Mouse (Mus musculus) adrenal gland, adult 2 months (tissue): ENCODE results near the gene Dnah5. TPM values are rescaled to one million over a fixed set of nuclear protein-coding genes. Genes with fewer than 3 reads are reported as not detected.
A peak's percentile ranks its signal among the peaks of the same experiment; 100 is the strongest.
"Not testable (repeated sequence)": the region's sequence is repeated elsewhere in the genome, so short reads cannot be mapped to it uniquely, and the experiment has no call there.

Experiments used
- DNase-seq: peaks from one replicate; pipeline ENCODE4 v3.0.0; 2021
- polyA plus RNA-seq: library from polyadenylated mRNA; depleted of rRNA; stranded (reverse); fragments of >200 nt; gene quantifications from 2 replicates; pipeline ENCODE4 v1.2.3, GENCODE M21; 2012
- total RNA-seq, 2 experiments: library from RNA; stranded (reverse); gene quantifications; 2 replicates each; pipeline ENCODE4 v1.2.3; 2021

The Dnah5 gene
- total and polyA plus RNA-seq, 3 experiments: 0.01 to 0.12 (median 0.03) TPM

DNA sequence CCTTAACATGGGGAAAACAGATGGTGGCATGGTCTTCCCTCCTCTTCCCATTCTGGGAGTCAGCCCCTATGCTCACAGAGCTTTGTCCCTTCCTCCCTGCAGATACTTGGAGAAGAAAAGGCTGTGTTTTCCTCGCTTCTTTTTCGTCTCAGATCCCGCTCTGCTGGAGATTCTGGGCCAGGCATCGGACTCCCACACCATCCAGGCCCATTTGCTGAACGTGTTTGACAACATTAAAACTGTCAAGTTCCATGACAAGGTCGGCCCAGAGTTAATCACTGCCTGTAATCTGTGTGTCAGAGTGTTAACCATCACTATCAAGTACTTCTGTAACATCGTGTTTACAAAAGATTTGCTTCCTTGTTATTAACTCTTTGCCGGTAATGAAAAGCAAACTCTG, 103.6 kb downstream of the Dnah5 start:
- no peak for DNase-seq

- no peak for DNase-seq
Observed at GRCm38 (mm10) chr15:28307884-28308283, 104.3 kb downstream of the Dnah5 start.

DNA sequence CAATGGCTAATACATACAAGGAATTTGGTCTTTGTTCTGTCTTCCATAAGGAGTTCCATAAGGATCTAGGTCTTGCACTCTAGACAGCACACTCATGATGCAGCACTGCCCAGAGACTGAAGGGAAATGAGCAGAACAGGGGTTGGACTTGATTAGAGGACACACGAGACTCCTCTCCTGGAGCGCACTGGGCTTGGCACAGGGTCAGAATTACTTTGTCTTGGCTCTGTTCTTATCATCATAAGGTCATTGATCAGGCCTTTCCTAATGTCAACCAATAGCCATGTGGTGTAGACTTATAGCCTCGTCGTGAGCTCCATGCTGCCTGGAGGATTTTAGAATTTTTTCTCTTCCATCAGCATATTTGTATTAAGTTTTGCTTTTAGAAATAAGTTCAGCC, 107.0 kb downstream of the Dnah5 start:
- DNase-seq: no peak

DNA sequence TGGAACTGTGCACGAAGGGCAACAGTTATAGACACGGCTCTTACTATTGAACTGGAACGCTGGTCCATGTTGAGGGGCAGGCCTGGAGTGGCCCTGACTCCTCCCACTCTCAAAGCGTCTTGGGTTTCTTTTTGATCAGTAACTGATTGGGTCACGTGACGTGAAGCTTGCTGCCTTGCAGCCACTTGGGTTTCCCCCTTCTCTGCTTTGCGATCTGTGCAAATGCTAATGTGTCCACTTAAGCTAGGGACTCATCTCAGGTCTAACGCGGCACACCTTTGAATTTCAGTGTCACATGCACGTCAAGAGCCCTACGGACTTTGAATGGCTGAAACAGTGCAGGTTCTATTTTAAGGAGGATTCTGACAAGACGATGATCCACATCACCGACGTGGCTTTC, 109.9 kb downstream of the Dnah5 start:
- no peak for DNase-seq

GRCm38 (mm10) chr15:28315812-28316528, 112.4 kb downstream of the Dnah5 start:
- DNase-seq: peak; percentile 40

- DNase-seq: no peak
Observed at GRCm38 (mm10) chr15:28322533-28322932, 119.0 kb downstream of the Dnah5 start.

- no peak for DNase-seq
Observed at GRCm38 (mm10) chr15:28326985-28327384, 123.4 kb downstream of the Dnah5 start.

GRCm38 (mm10) chr15:28327441-28327840, 123.9 kb downstream of the Dnah5 start:
- no peak for DNase-seq

GRCm38 (mm10) chr15:28341151-28341550, 137.6 kb downstream of the Dnah5 start:
- no peak for DNase-seq

DNA sequence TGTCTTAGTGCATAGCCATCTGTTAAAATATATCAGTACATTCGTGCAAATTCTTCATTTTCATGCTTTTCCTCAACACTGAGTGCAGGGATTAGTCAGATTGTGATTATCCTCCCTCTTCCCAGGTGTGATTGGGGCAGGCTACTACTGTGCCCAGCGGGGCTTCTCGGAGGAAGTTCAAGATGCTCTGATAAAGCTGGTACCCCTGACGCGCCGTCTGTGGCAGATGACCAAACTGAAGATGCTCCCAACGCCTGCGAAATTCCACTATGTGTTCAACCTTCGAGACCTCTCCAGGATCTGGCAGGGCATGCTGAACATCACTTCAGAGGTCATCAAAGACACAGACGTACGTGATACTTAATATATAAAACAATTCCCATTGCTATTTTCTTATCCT, 164.0 kb downstream of the Dnah5 start:
- no peak for DNase-seq

GRCm38 (mm10) chr15:28370431-28370830, 166.9 kb downstream of the Dnah5 start:
- no peak for DNase-seq

- DNase-seq: no peak
Observed at GRCm38 (mm10) chr15:28371506-28371905, 168.0 kb downstream of the Dnah5 start.

DNA sequence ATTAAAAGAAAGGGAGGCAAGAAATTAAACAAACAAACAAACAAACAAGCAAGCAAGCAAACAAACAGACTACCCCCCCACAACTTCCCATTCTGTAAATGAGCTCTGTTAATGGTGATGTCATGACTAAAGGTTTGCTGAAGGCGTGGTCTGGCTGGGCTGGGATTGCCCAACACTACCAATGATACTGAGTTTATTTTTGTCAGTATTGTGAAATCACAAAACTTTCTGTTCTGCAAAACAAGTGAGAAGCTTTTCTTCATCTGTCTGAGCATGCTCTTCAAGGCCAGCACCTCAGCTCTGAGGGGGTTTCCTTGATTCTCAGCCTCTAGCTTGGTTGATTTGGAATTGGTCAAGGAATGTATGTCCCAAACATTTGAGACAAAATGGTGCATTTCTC, 170.8 kb downstream of the Dnah5 start:
- peak; percentile 52 for DNase-seq

DNA sequence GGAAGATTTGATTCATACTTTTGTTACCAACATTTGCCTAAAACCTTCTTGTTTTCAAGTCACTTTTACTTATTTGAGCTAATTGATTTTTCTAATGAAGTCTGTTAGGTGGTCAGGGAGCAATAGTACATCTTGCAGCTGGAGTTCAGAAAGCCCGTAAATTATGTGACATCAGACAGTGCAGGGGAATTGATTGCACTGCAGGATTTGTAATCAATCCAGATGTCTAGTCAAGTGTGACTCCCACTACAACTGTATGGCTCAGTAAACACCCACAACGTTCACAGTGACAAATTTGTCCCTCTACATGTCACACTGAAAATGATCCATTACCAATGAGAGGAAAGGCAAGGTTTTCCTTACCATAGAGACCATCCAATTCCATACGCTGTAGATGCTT, 177.4 kb downstream of the Dnah5 start:
- no peak for DNase-seq

GRCm38 (mm10) chr15:28393723-28394122, 190.2 kb downstream of the Dnah5 start:
- not testable (repeated sequence) for DNase-seq

DNA sequence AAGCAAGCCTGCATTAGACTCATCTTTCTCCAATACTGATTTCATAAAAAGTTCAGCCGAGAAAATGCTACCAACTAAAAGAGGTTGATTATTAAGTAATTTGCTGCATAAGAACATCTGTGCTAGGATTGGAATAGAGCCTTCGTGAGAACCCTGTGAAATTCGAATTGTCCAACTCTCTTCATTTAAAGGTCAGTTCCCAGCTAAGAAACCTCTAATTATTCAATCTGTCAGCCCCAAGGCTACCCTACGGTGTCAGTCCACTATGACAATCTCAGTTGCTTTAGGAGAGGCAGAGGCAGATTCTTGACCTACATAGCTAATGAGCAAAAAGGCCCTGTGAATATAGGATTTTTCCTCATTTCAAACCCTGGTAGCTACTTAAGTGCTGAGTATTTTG, 191.9 kb downstream of the Dnah5 start:
- peak; percentile 58 for DNase-seq

DNA sequence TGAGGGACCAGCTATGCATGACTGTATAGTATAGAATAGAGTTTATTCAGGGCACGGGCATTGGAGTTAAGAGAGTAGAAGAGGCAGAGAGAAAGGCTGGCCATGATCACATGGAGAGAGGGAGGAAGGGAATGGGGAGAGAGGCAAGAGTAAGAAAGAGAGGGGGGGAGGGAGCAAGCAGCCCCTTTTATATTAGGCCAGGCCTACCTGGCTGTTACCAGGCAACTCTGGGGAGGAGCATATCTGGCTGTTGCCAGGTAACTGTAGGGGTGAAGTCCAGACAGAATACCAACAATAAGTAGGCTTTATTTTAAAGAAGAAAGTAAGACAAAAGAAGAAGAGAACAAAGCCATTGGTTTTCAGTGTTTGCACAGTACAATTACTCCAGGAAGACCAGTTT, 194.9 kb downstream of the Dnah5 start:
- no peak for DNase-seq

DNA sequence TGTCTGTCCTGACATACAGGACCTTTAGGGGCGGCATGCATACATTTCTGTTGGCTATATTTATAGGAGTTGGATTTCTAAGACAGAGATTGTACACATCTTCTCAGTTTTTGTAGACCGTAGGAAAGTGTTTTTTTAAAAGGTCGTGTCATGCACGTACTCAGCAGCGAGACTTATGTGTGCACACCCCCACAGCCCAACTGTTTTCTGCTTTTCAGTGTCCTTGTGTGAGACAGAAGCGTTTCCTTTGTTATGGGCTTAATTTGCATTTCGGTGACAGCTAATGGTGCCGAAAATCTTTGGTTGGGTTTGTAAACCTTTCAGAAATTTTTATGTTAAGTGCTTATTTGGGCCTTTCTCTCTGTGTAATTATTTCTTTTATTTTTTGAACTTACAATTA, 195.7 kb downstream of the Dnah5 start:
- DNase-seq: no peak

DNA sequence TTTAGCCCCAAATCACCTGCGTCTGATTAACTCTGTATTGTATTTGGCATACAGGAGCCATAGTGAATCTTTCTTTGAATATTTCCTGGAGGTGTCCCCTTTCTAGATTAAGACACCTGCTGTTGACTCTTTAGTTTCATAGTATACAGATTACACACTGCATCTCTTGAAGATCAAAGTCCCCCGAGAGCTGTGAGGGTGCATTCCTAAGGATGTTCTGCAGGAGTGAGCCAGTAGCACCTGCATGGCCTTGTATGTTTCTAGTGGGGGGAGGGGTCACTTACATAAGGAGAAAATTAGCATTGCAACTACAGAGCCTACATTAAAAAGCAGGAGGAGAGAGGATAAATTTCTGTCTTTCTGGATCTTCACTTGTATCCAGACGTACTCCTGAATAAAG, 201.1 kb downstream of the Dnah5 start:
- no peak for DNase-seq

DNA sequence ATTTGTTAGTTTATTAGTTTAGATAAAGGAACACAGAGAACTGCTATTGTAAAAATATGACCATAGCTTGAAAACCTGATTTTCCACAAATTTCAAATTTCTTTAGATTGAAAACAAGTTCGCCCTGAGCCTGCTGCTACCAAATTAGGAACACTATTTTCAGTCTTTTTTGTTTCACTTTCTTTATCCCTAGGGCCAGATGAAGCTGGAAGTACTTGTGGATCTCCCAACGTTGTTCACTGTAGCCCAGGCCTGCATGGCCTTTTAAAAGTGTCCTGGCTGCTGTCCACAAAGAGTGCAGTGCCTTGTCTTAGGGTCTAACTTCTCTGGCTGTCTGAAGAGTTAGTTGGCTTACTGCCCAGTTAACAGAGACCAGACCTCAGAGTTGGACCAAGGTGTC, 201.6 kb downstream of the Dnah5 start:
- no peak for DNase-seq

- no peak for DNase-seq
Observed at GRCm38 (mm10) chr15:28439702-28440101, 236.2 kb downstream of the Dnah5 start.

GRCm38 (mm10) chr15:28444494-28444893, 240.9 kb downstream of the Dnah5 start:
- DNase-seq: no peak

- not testable (repeated sequence) for DNase-seq
Observed at GRCm38 (mm10) chr15:28461091-28461778, 257.7 kb downstream of the Dnah5 start.
